Mouse (Mus musculus) left cerebral cortex, adult 2 months (tissue): ENCODE measurements around the gene Acvr2b. TPM values are rescaled to one million over a fixed set of nuclear protein-coding genes. Genes with fewer than 3 reads are reported as not detected.
"Not testable (repeated sequence)": the region's sequence is repeated elsewhere in the genome, so short reads cannot be mapped to it uniquely, and the experiment has no call there.

ENCODE experiments used
- DNase-seq, 2 experiments: peaks; one replicate each; pipeline ENCODE4 v3.0.0; 2021 to 2022; ENCODE audit warnings: low spot score in 2 of 2, mixed read lengths in 1 of 2; ENCODE audit errors: extremely low spot score in 1 of 2
- H3K27ac ChIP-seq: fragments of 200-600 bp; 2 replicates; pipeline ENCODE4 v1.8.1; 2022
- H3K4me3 ChIP-seq: fragments of 200-600 bp; 2 replicates; pipeline ENCODE4 v1.8.1; 2022
- CTCF ChIP-seq: fragments of 200-600 bp; IDR thresholded peaks from 2 replicates; pipeline ENCODE4 v1.8.1; 2022; ENCODE audit warnings: antibody characterized with exemption, mild to moderate bottlenecking, moderate library complexity
- intact Hi-C: fragments of 180-260 bp; cut with DNase I; formaldehyde crosslinking; loops from one replicate; pipeline ENCODE4 v1.15.1; 2025
- long read RNA-seq, 2 experiments: library from polyadenylated mRNA; stranded (forward); transcript quantifications; one replicate each; pipeline ENCODE4 v2.0.0; 2021; ENCODE audit warnings: borderline mapping rate in 2 of 2
- total RNA-seq, 2 experiments: library from RNA; stranded (reverse); gene quantifications; 2 replicates each; pipeline ENCODE4 v1.2.3; 2021

The Acvr2b gene
- 10 to 100 TPM; 16.9 to 19.1 TPM for total RNA-seq
- long read RNA-seq, experiment 1, transcript Acvr2b-205 (11 exons, 3,175 nt): major isoform, 6 of 11 reads
- long read RNA-seq, experiment 1, partial matches to known transcripts: 1 of 11 reads
- long read RNA-seq, experiment 1, other reads (novel, unspliced or antisense): 3 of 11 reads
- long read RNA-seq, experiment 2, transcript Acvr2b-205 (11 exons, 3,175 nt): major isoform, 10 of 16 reads
- long read RNA-seq, experiment 2, partial matches to known transcripts: 0 of 16 reads
- long read RNA-seq, experiment 2, other reads (novel, unspliced or antisense): 5 of 16 reads

GRCm38 (mm10) chr9:119401801-119402214 is at the start of gene Acvr2b:
TSS of gene Acvr2b (plus strand) at chr9:119402118.
- Histone ChIP-seq H3K27ac (peak within 1 kb of the TSS; percentile 87), H3K4me3 (peak within 1 kb of the TSS; percentile 82)
- peak; percentile 50 for TF ChIP-seq CTCF
- DNase-seq: peak; percentile 88 to 93
- intact Hi-C loops: loop anchor here (1.0 to 5.0 kb wide), 3 partner anchors 28 to 60 kb away; partner anchors contain the start of genes Myd88 and Xylb

- intact Hi-C loops: loop anchor here (5.0 kb wide), 1 partner anchor 197 kb away; the partner anchor contains the start of genes Acaa1b and Gm47289
- TF ChIP-seq CTCF: no peak
Measured at GRCm38 (mm10) chr9:119353926-119354325, 48.0 kb upstream of the Acvr2b start.

DNA sequence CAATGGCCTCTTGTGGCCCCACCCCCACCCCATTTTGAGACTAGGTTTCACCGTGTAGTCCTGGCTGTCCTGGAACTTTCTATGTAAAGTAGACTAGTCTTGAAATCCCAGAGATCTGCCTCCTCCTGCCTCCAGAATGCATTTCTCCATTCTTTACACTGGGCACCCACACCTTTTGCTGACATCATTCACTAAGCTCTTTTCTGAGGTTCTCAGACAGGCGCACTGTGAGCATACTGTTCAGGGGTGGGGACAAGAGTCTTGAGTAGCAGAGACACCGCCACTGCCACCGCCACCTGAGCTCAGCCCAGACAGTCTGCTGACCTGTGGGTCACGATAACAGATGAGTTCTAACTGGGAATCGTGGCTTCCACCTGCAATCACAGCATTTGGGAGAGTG is 46.0 kb upstream of the Acvr2b start:
- H3K4me3 ChIP-seq: no peak overlapping the region
- intact Hi-C loops: loop anchor here (2.0 kb wide), 1 partner anchor 47 kb away; the partner anchor contains the start of gene Acvr2b
- no peak for TF ChIP-seq CTCF
- DNase-seq: no peak
- peak overlapping the region; percentile 50; the same call in 1 of the 2 replicates for H3K27ac ChIP-seq

More at GRCm38 (mm10) chr9:119353926-119354325, 48.0 kb upstream of the Acvr2b start:
- no peak for DNase-seq
- Histone ChIP-seq H3K27ac (no peak overlapping the region), H3K4me3 (no peak overlapping the region)

- DNase-seq: peak; percentile 88 to 91
- intact Hi-C loops: loop anchor here (1.0 to 2.0 kb wide), 2 partner anchors 45 to 73 kb away; partner anchors contain the start of gene Acvr2b
- H3K4me3 ChIP-seq: peak within 1 kb of the TSS; percentile 67
- H3K27ac ChIP-seq: peak within 1 kb of the TSS; percentile 50; the same call in 1 of the 2 replicates
- peak; percentile 83 for TF ChIP-seq CTCF
Measured at GRCm38 (mm10) chr9:119357331-119358057, 44.4 kb upstream of the Acvr2b start, which contains the start of gene Xylb. TSS of gene Xylb (plus strand) at chr9:119357381.

DNA sequence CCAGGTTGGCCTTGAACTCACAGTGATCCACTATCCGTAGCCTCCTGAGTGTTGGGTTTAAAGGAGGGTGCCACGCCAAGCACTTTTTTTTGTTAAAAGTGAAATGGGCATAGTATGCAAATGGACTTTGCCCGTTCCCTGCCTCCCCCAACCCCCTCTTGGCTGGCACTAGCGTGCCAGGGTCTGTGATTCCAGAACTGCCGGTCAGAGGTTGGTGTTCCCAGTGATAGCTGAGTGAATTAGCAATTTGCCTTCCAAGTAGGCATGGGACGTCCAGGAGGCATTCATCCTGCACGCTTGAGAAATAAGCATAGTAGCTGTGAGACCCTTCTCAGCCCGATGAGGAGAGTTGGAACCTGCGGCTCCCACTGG is 43.9 kb upstream of the Acvr2b start:
- Histone ChIP-seq H3K4me3 (peak overlapping the region; percentile 67), H3K27ac (no peak overlapping the region)
- DNase-seq: no peak
- intact Hi-C loops: no loop called here
- TF ChIP-seq CTCF: no peak

- TF ChIP-seq CTCF: no peak
- intact Hi-C loops: no loop called here
- no peak overlapping the region for H3K4me3 ChIP-seq
- DNase-seq: no peak
- H3K27ac ChIP-seq: no peak overlapping the region
Measured at GRCm38 (mm10) chr9:119361416-119361815, 40.5 kb upstream of the Acvr2b start.

GRCm38 (mm10) chr9:119363229-119363628 is 38.7 kb upstream of the Acvr2b start:
- no peak for TF ChIP-seq CTCF
- H3K4me3 ChIP-seq: no peak overlapping the region
- H3K27ac ChIP-seq: no peak overlapping the region
- DNase-seq: no peak
- intact Hi-C loops: no loop called here

GRCm38 (mm10) chr9:119365284-119365683 is 36.6 kb upstream of the Acvr2b start, which contains the start of gene Slc22a14:
TSS of gene Slc22a14 (minus strand) at chr9:119365553.
- DNase-seq: peak in 1 of 2 experiments; percentile 20
- no peak for TF ChIP-seq CTCF
- Histone ChIP-seq H3K4me3 (no peak within 1 kb of the TSS), H3K27ac (no peak within 1 kb of the TSS)
- intact Hi-C loops: no loop called here

GRCm38 (mm10) chr9:119368367-119368766 is 33.6 kb upstream of the Acvr2b start:
- Histone ChIP-seq H3K4me3 (no peak overlapping the region), H3K27ac (no peak overlapping the region)
- DNase-seq: no peak
- no peak for TF ChIP-seq CTCF
- intact Hi-C loops: no loop called here

- H3K4me3 ChIP-seq, intact Hi-C loops, H3K27ac ChIP-seq, DNase-seq: not testable (repeated sequence)
- peak; percentile 18; the same call in 1 of the 2 replicates for TF ChIP-seq CTCF
Measured at GRCm38 (mm10) chr9:119370770-119371169, 31.1 kb upstream of the Acvr2b start.

GRCm38 (mm10) chr9:119371251-119371650 is 30.7 kb upstream of the Acvr2b start:
- Histone ChIP-seq H3K4me3 (no peak overlapping the region), H3K27ac (no peak overlapping the region)
- intact Hi-C loops: no loop called here
- TF ChIP-seq CTCF: no peak
- no peak for DNase-seq

GRCm38 (mm10) chr9:119375008-119375407 is 26.9 kb upstream of the Acvr2b start:
- Histone ChIP-seq H3K4me3 (no peak overlapping the region), H3K27ac (no peak overlapping the region)
- DNase-seq: no peak
- no peak for TF ChIP-seq CTCF
- intact Hi-C loops: no loop called here
